21 mouse cellular contexts compared by ENCODE assay signal in the genomic region with DNA sequence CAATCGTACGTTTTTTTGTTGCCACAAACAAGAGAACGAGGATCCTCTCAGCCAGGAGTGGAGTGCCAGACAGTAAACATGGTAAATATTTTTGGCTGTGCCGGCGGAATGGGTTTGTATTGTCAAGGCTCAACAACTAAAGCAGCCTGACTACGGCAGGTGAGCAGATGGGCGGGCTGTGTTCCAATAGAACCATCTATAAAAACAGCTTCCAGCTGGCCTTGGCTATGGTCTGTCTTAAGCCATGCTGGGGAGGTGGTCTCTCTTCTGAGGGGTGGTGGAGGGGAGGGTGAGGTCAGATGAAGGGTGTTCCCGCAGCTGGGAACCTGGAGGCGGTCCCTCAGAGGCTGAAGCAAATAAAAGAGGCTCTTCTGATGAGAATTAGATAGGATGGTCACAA.
DNase-seq lines count a peak whose midpoint lies in the region; ATAC-seq and TF ChIP-seq lines count a peak whose summit lies in the region.
"Had no signal": no experiment of that assay in that cellular context is flagged by ENCODE, and none has a peak within 500 bp of the region (broad histone marks: within the 10 kb centered on the region; RNA-seq: fewer than 3 reads in every experiment).

No protein-coding gene starts in this region.

- H3K9ac ChIP-seq in hindbrain, embryonic 14.5 days, result no peak overlapping the region
- no peak overlapping the region for H3K9ac ChIP-seq in hindbrain, embryonic 11.5 days (ENCODE audit: low read depth, low read length)
- no peak overlapping the region for H3K9ac ChIP-seq in stomach, postnatal 0 days (ENCODE audit: low read length)
- H3K9ac ChIP-seq: embryonic facial prominence, embryonic 13.5 days; heart, embryonic 12.5 days; hindbrain, embryonic 15.5 days; liver, postnatal 0 days had no signal

- no peak overlapping the region for H3K4me2 ChIP-seq in hindbrain, embryonic 14.5 days (replicated peaks)
- H3K4me2 ChIP-seq in hindbrain, embryonic 11.5 days (replicated peaks; ENCODE audit: low read depth, low read length), result no peak overlapping the region
- no peak overlapping the region for H3K4me2 ChIP-seq in stomach, postnatal 0 days (replicated peaks; ENCODE audit: low read depth)
- H3K4me2 ChIP-seq: embryonic facial prominence, embryonic 13.5 days; heart, embryonic 12.5 days; hindbrain, embryonic 15.5 days had no signal

- no peak overlapping the region for H3K4me3 ChIP-seq in hindbrain, embryonic 14.5 days (replicated peaks; ENCODE audit: low read length)
- no peak overlapping the region for H3K4me3 ChIP-seq in hindbrain, embryonic 11.5 days (ENCODE audit: low read depth, low read length)
- H3K4me3 ChIP-seq in stomach, postnatal 0 days (ENCODE audit: low read depth, low read length), result no peak overlapping the region
- H3K4me3 ChIP-seq: embryonic facial prominence, embryonic 13.5 days; heart, embryonic 12.5 days; hindbrain, embryonic 15.5 days had no signal

- H3K27ac ChIP-seq in hindbrain, embryonic 14.5 days, result peak overlapping the region; percentile 15; the same call in 1 of the 2 replicates
- H3K27ac ChIP-seq in hindbrain, embryonic 11.5 days (ENCODE audit: low read depth, low read length), result no peak overlapping the region
- no peak overlapping the region for H3K27ac ChIP-seq in stomach, postnatal 0 days (replicated peaks)
- H3K27ac ChIP-seq: embryonic facial prominence, embryonic 13.5 days; hindbrain, embryonic 15.5 days had no signal

- no peak for TF ChIP-seq EP300 in stomach, postnatal 0 days (optimal IDR thresholded peaks at IDR 0.05)

- no peak for DNase-seq in hindbrain, embryonic 14.5 days (ENCODE audit: low spot score)
- no peak for DNase-seq in hindbrain, embryonic 11.5 days (ENCODE audit: low spot score)
- peak; percentile 49 to 54 for DNase-seq in right cerebral cortex, postnatal 10 days (ENCODE audit: low spot score in 2 of 2)
- DNase-seq in right cerebral cortex, adult 2 months (ENCODE audit: low spot score in 2 of 2), result no peak
- DNase-seq in cerebellum, adult 9-11 months, result peak; percentile 87
- DNase-seq in stomach, postnatal 0 days (ENCODE audit: low spot score), result no peak
- no peak for DNase-seq in heart, adult 8-10 months (ENCODE audit: low spot score)
- DNase-seq in left cerebral cortex, adult 11 months (ENCODE audit: low spot score), result no peak
- DNase-seq: adrenal gland, postnatal 25 days; gastrocnemius, postnatal 25 days; heart, postnatal 14 days; layer of hippocampus, postnatal 36 days; liver, postnatal 0 days; lung, postnatal 10 days; retina, postnatal 1 day had no signal

- no peaks in the 10 kb centered on the region for H3K4me1 ChIP-seq in hindbrain, embryonic 14.5 days (replicated peaks; ENCODE audit: control insufficient read depth, insufficient read depth, low read length)
- H3K4me1 ChIP-seq in hindbrain, embryonic 11.5 days (replicated peaks; ENCODE audit: control insufficient read depth, insufficient read depth, low read length), result no peaks in the 10 kb centered on the region
- no peaks in the 10 kb centered on the region for H3K4me1 ChIP-seq in stomach, postnatal 0 days (replicated peaks; ENCODE audit: control insufficient read depth, insufficient read depth)
- H3K4me1 ChIP-seq: embryonic facial prominence, embryonic 13.5 days; heart, embryonic 12.5 days had no signal

- ATAC-seq in hindbrain, embryonic 14.5 days (ENCODE audit: low FRiP score), result no peak
- ATAC-seq in hindbrain, embryonic 11.5 days (ENCODE audit: low FRiP score), result no peak
- ATAC-seq in stomach, postnatal 0 days (ENCODE audit: low FRiP score, low TSS enrichment), result no peak
- ATAC-seq: intestine, postnatal 0 days; liver, postnatal 0 days; midbrain, embryonic 16.5 days had no signal

- no peaks in the 10 kb centered on the region for H3K9me3 ChIP-seq in hindbrain, embryonic 14.5 days (ENCODE audit: control insufficient read depth, low read length)
- 0 out of 2 replicates have a peak, but pooled peaks cover 4% of the 10 kb centered on the region for H3K9me3 ChIP-seq in hindbrain, embryonic 11.5 days (ENCODE audit: control insufficient read depth, low read length)
- no peaks in the 10 kb centered on the region for H3K9me3 ChIP-seq in stomach, postnatal 0 days (ENCODE audit: control insufficient read depth, low read length)
- H3K9me3 ChIP-seq: embryonic facial prominence, embryonic 13.5 days; hindbrain, embryonic 15.5 days had no signal

- 70% methylated on average over 9 of the region's 9 CpGs for WGBS in hindbrain, embryonic 14.5 days
- 82% methylated on average over 9 of the region's 9 CpGs for WGBS in hindbrain, embryonic 11.5 days
- WGBS in stomach, postnatal 0 days, result 64% methylated on average over 9 of the region's 9 CpGs

- H3K36me3 ChIP-seq in hindbrain, embryonic 14.5 days (replicated peaks; ENCODE audit: control insufficient read depth, insufficient read depth), result no peaks in the 10 kb centered on the region
- no peaks in the 10 kb centered on the region for H3K36me3 ChIP-seq in hindbrain, embryonic 11.5 days (ENCODE audit: control insufficient read depth, insufficient read depth, low read length)
- no peaks in the 10 kb centered on the region for H3K36me3 ChIP-seq in stomach, postnatal 0 days (ENCODE audit: control insufficient read depth, insufficient read depth, low read length)
- H3K36me3 ChIP-seq: embryonic facial prominence, embryonic 13.5 days; heart, embryonic 12.5 days; hindbrain, embryonic 15.5 days had no signal

- no peak for TF ChIP-seq CTCF in stomach, postnatal 0 days (IDR thresholded peaks at IDR 0.05; ENCODE audit: low read depth)

- H3K27me3 ChIP-seq in hindbrain, embryonic 14.5 days (ENCODE audit: control insufficient read depth, insufficient read depth, low read length), result no peaks in the 10 kb centered on the region
- no peaks in the 10 kb centered on the region for H3K27me3 ChIP-seq in hindbrain, embryonic 11.5 days (ENCODE audit: control insufficient read depth, insufficient read depth, low read length)
- H3K27me3 ChIP-seq in stomach, postnatal 0 days (ENCODE audit: control insufficient read depth, insufficient read depth, low read length), result no peaks in the 10 kb centered on the region
- H3K27me3 ChIP-seq: CH12.LX; embryonic facial prominence, embryonic 13.5 days; heart, embryonic 12.5 days; hindbrain, embryonic 15.5 days had no signal

Comparison
In these comparisons a context has a peak if more than half of its experiments do, and no peak if none do; other contexts are left out.
1. DNase-seq: peak in right cerebral cortex, postnatal 10 days (2 of 2) and cerebellum, adult 9-11 months (single experiment); none in hindbrain, embryonic 14.5 days (single experiment), hindbrain, embryonic 11.5 days (single experiment), right cerebral cortex, adult 2 months (0 of 2), stomach, postnatal 0 days (single experiment), heart, adult 8-10 months (single experiment) and left cerebral cortex, adult 11 months (single experiment).